Mouse (Mus musculus) hindbrain, postnatal 0 days (tissue): ENCODE results near the gene Nav2. TPM values are rescaled to one million over a fixed set of nuclear protein-coding genes. Genes with fewer than 3 reads are reported as not detected.

Source experiments
- ATAC-seq: fragments of 200-750 bp; cut with Nextera tagmentation; 2 replicates; pipeline ENCODE4 v1.8.0; 2017; ENCODE audit warnings: mild to moderate bottlenecking, moderate TSS enrichment, moderate library complexity
- DNase-seq: peaks from one replicate; pipeline ENCODE4 v3.0.0-alpha.2; 2015; ENCODE audit warnings: low spot score
- H3K27ac ChIP-seq: fragments of 300-500 bp; sonication (generic); 2 replicates; pipeline ENCODE4 v1.5.1; 2014; ENCODE audit warnings: mild to moderate bottlenecking
- H3K27me3 ChIP-seq: fragments of 300-500 bp; sonication (generic); 2 replicates; pipeline ENCODE4 v1.6.1; 2014; ENCODE audit warnings: low read length, mixed read lengths; ENCODE audit not compliant: insufficient read depth
- H3K36me3 ChIP-seq: fragments of 300-500 bp; sonication (generic); 2 replicates; pipeline ENCODE4 v1.6.1; 2014; ENCODE audit warnings: low read length, mixed read lengths; ENCODE audit not compliant: insufficient read depth
- H3K4me1 ChIP-seq: fragments of 300-500 bp; sonication (generic); 2 replicates; pipeline ENCODE4 v1.6.1; 2014; ENCODE audit warnings: antibody characterized with exemption, low read length, mixed read lengths; ENCODE audit not compliant: insufficient read depth
- H3K4me2 ChIP-seq: fragments of 300-500 bp; sonication (generic); 2 replicates; pipeline ENCODE4 v1.6.1; 2014; ENCODE audit warnings: low read depth, mild to moderate bottlenecking, low read length, moderate library complexity, mixed read lengths
- H3K4me3 ChIP-seq: fragments of 300-500 bp; sonication (generic); 2 replicates; pipeline ENCODE4 v1.5.1; 2014; ENCODE audit warnings: low read length
- H3K9ac ChIP-seq: fragments of 300-500 bp; sonication (generic); replicated peaks from 2 replicates; pipeline ENCODE4 v1.6.1; 2014; ENCODE audit warnings: mild to moderate bottlenecking, low read length, moderate library complexity, mixed read lengths
- H3K9me3 ChIP-seq: fragments of 300-500 bp; sonication (generic); 2 replicates; pipeline ENCODE4 v1.6.1; 2016; ENCODE audit warnings: low read length, mixed read lengths
- CTCF ChIP-seq: IDR thresholded peaks from 2 replicates; pipeline ENCODE4 v1.5.1; 2016; ENCODE audit warnings: antibody characterized with exemption, control low read depth, low read depth
- WGBS: fragments of 180-500 bp; shearing (Covaris S2); extraction: QIAGEN DNeasy Blood & Tissue Kit; methylation state at CpG from one replicate; pipeline ENCODE4 v1.1.7; 2014; 5-methylcytosine and 5-hydroxymethylcytosine counted together
- polyA plus RNA-seq: library from polyadenylated mRNA; unstranded; fragments of >200 nt; fragmentation: Nextera tagmentation; extraction: Ambion mirVana; gene quantifications from 2 replicates; pipeline ENCODE4 v1.2.1, GENCODE M21; 2015
- total RNA-seq: library from RNA; depleted of rRNA; stranded (reverse); fragments of >200 nt; gene quantifications from 2 replicates; pipeline ENCODE4 v1.2.3, GENCODE M21; 2014

Nav2 gene
- total and polyA plus RNA-seq, 2 experiments from 2014 or later, result 20.1 to 64.7 TPM

- Histone ChIP-seq H3K4me1 (no peaks in the 10 kb centered on the region), H3K4me2 (no peak overlapping the region), H3K4me3 (no peak overlapping the region), H3K27me3 (no peaks in the 10 kb centered on the region), H3K9me3 (no peaks in the 10 kb centered on the region), H3K9ac (no peak overlapping the region), H3K27ac (no peak overlapping the region), H3K36me3 (peaks cover 41% of the 10 kb centered on the region)
- TF ChIP-seq CTCF, result no peak
- whole genome bisulfite sequencing, result 98% methylated on average over 2 of the region's 2 CpGs
- DNase-seq (no peak), ATAC-seq (no peak)
These were observed 663.1 kb downstream of the Nav2 start for GRCm38 (mm10) chr7:49571606-49572005.

DNA sequence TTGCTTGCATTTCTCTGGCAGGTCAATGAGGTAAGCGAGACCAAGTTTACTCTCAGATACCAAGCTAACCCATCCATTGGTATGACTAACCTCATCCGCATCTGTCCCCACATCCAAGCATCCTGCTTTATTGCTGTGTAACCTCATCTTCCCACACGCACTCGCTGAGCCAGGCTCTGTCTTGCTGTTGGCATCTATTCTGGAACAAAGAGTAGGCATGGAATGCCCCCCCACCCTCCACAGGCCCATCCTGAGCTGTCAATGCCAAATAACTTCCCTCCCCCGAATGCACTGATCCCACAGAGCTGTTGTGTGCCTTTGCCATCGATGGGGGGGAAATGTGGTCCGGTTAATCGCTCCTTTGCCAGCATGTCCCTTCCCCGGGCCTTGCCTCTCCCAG is 666.7 kb downstream of the Nav2 start:
- Histone ChIP-seq H3K4me1 (no peaks in the 10 kb centered on the region), H3K4me3 (no peak overlapping the region), H3K27me3 (no peaks in the 10 kb centered on the region), H3K9me3 (no peaks in the 10 kb centered on the region), H3K4me2 (no peak overlapping the region), H3K36me3 (peaks cover 57% of the 10 kb centered on the region), H3K27ac (no peak overlapping the region), H3K9ac (no peak overlapping the region)
- 80% methylated on average over 9 of the region's 9 CpGs for WGBS
- TF ChIP-seq CTCF, result no peak
- ATAC-seq (no peak), DNase-seq (no peak)

DNA sequence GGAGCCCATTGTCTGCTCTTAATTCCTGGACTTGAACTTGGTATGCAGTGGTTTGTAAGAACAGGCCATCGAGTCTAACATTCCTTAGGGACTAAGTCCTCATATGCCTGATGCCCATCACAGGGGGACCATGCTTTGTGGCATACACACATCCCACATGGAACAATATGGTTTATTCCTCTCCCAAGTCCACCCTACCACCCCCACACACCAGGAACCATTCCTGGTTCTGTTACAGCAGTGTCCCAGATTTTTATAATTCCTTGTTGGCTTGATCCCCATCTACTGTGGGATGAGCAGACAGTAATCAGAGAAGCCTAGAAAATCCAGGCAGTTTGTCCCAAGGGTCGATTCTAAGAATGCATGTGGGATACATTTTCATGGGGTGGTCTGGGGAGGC is 668.6 kb downstream of the Nav2 start:
- 90% methylated on average over 2 of the region's 2 CpGs for WGBS
- Histone ChIP-seq H3K36me3 (peaks cover 52% of the 10 kb centered on the region), H3K4me3 (no peak overlapping the region), H3K9ac (no peak overlapping the region), H3K27ac (no peak overlapping the region), H3K9me3 (no peaks in the 10 kb centered on the region), H3K4me2 (no peak overlapping the region), H3K27me3 (no peaks in the 10 kb centered on the region), H3K4me1 (no peaks in the 10 kb centered on the region)
- TF ChIP-seq CTCF, result no peak
- DNase-seq (no peak), ATAC-seq (no peak)

DNA sequence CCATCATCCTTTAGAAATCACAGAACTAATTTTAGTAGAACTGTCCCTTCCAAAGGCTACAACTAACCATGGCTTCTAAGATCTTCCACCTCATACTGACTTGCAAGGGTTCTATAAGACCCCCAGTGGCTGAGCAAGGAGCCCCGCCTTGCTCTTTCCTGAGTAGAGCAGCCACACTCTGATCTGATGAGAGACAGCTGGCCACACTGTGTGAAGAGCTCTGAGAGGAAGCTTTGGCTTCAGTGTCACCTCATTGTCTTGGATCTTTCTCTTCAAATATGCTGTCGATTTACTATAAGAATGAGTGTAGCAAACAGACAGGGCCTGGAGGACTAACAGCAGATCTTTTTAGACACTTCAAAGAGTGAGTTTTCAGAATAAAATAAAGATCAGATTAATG is 673.4 kb downstream of the Nav2 start:
- H3K27me3 ChIP-seq, result no peaks in the 10 kb centered on the region
- no peaks in the 10 kb centered on the region for H3K4me1 ChIP-seq
- TF ChIP-seq CTCF, result no peak
- H3K9ac ChIP-seq, result no peak overlapping the region
- H3K4me2 ChIP-seq, result no peak overlapping the region
- H3K9me3 ChIP-seq, result no peaks in the 10 kb centered on the region
- H3K36me3 ChIP-seq, result peaks cover 65% of the 10 kb centered on the region
- H3K27ac ChIP-seq, result no peak overlapping the region
- H3K4me3 ChIP-seq, result no peak overlapping the region
- DNase-seq (no peak), ATAC-seq (no peak)
- WGBS, result 94% methylated on average over 2 of the region's 2 CpGs

DNA sequence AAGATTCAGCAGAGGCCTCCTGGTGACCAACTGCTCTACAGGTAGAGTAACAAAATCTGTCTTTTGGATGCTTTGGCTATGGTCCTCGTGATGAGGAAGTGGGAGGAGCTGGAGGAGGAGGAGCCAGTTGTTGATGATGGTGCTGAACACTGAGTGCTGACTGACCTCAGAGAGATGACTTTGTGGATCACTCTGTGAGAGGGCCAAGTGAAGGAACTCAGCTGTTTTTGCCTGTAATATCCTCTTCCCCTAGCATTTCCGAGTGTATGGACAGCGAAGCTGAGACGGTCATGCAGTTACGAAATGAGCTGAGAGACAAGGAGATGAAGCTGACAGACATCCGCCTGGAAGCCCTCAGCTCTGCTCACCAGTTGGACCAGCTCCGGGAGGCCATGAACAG is 674.0 kb downstream of the Nav2 start:
- peaks cover 64% of the 10 kb centered on the region for H3K36me3 ChIP-seq
- H3K27ac ChIP-seq, result no peak overlapping the region
- 89% methylated on average over 7 of the region's 7 CpGs for WGBS
- no peaks in the 10 kb centered on the region for H3K27me3 ChIP-seq
- no peak for DNase-seq
- H3K4me2 ChIP-seq, result no peak overlapping the region
- no peaks in the 10 kb centered on the region for H3K4me1 ChIP-seq
- no peak for TF ChIP-seq CTCF
- H3K9ac ChIP-seq, result no peak overlapping the region
- no peak overlapping the region for H3K4me3 ChIP-seq
- no peaks in the 10 kb centered on the region for H3K9me3 ChIP-seq
- ATAC-seq, result no peak

DNA sequence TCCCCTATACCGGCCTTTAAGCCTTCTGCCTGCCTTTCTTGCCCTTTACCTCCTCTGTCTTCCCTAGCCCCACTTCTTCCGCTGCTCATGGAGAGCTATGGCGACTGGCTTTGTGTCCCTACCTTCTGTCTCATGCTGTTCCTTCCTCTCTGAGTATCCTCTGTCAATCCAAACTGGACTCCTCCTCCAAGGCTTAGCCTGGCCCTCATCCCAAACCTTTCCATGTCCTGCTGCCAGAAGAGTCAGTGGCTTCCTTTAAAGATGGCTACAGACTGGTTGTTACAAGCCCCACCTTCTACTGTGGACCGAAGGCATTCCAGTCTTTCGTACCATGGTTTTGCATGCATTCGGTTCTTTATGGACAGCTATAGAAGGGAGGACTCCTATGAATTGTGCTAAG is 674.7 kb downstream of the Nav2 start:
- Histone ChIP-seq H3K4me2 (no peak overlapping the region), H3K27ac (no peak overlapping the region), H3K9ac (no peak overlapping the region), H3K27me3 (no peaks in the 10 kb centered on the region), H3K36me3 (peaks cover 61% of the 10 kb centered on the region), H3K4me3 (no peak overlapping the region), H3K9me3 (no peaks in the 10 kb centered on the region), H3K4me1 (no peaks in the 10 kb centered on the region)
- WGBS, result 86% methylated on average over 6 of the region's 6 CpGs
- ATAC-seq, result no peak
- no peak for DNase-seq
- no peak for TF ChIP-seq CTCF

GRCm38 (mm10) chr7:49586530-49587120 is 678.1 kb downstream of the Nav2 start:
- no peak for ATAC-seq
- H3K27me3 ChIP-seq, result no peaks in the 10 kb centered on the region
- H3K4me2 ChIP-seq, result no peak overlapping the region
- no peaks in the 10 kb centered on the region for H3K4me1 ChIP-seq
- WGBS, result 66% methylated on average over 5 of the region's 5 CpGs
- TF ChIP-seq CTCF, result no peak
- no peak overlapping the region for H3K9ac ChIP-seq
- H3K4me3 ChIP-seq, result no peak overlapping the region
- H3K36me3 ChIP-seq, result peaks cover 58% of the 10 kb centered on the region
- H3K27ac ChIP-seq, result no peak overlapping the region
- DNase-seq, result no peak
- no peaks in the 10 kb centered on the region for H3K9me3 ChIP-seq
